Mouse (Mus musculus) CH12.LX (cell line): Measurements from ENCODE around the gene Olfr1396. TPM values are rescaled to one million over a fixed set of nuclear protein-coding genes. Genes with fewer than 3 reads are reported as not detected.

Source experiments
- DNase-seq: peaks from one replicate; pipeline ENCODE4 v3.0.0-alpha.2; 2013; ENCODE audit errors: extremely low read depth
- H3K27ac ChIP-seq: 2 replicates; pipeline ENCODE4 v1.5.1; 2012; ENCODE audit warnings: low read depth, mild to moderate bottlenecking, control low read depth, moderate library complexity; ENCODE audit not compliant: insufficient read depth
- H3K27me3 ChIP-seq: replicated peaks from 2 replicates; pipeline ENCODE3; 2012; ENCODE audit warnings: inconsistent platforms
- H3K36me3 ChIP-seq, 2 experiments: replicated peaks in 1 of 2; 2 replicates each; pipeline versions ENCODE3 to v1.6.1; 2012; ENCODE audit warnings: inconsistent platforms in 1 of 2, low read length in 1 of 2, mild to moderate bottlenecking in 1 of 2, mixed read lengths in 1 of 2, moderate library complexity in 1 of 2; ENCODE audit not compliant: control insufficient read depth in 1 of 2, insufficient read depth in 1 of 2
- H3K4me1 ChIP-seq, 2 experiments: 2 replicates each; pipeline ENCODE4 v1.6.1; 2012; ENCODE audit warnings: inconsistent platforms in 1 of 2, moderate library complexity in 1 of 2; ENCODE audit not compliant: insufficient read depth in 2 of 2, control insufficient read depth in 1 of 2
- H3K4me2 ChIP-seq: 2 replicates; pipeline ENCODE4 v1.6.1; 2012; ENCODE audit warnings: low read depth, mild to moderate bottlenecking, control low read depth; ENCODE audit not compliant: poor library complexity, insufficient read depth, severe bottlenecking
- H3K4me3 ChIP-seq, 3 experiments: fragments of 150-350 bp in 1 of 3; sonication (generic) in 1 of 3; replicated peaks in 1 of 3; 2 replicates each; pipeline versions ENCODE3 to v1.5.1; 2011 to 2012; ENCODE audit warnings: low read depth in 2 of 3, low read length in 2 of 3, mild to moderate bottlenecking in 2 of 3, moderate library complexity in 2 of 3, control low read depth in 1 of 3, improper control_type of control experiment in 1 of 3, inconsistent platforms in 1 of 3, mixed read lengths in 1 of 3; ENCODE audit not compliant: poor library complexity in 1 of 3
- H3K79me2 ChIP-seq: replicated peaks from 2 replicates; pipeline ENCODE4 v1.6.1; 2012; ENCODE audit warnings: mild to moderate bottlenecking, moderate library complexity; ENCODE audit not compliant: control insufficient read depth, poor library complexity, insufficient read depth, severe bottlenecking; ENCODE audit errors: extremely low read depth
- H3K9ac ChIP-seq: 2 replicates; pipeline ENCODE4 v1.6.1; 2012; ENCODE audit warnings: low read depth, mild to moderate bottlenecking, control low read depth, moderate library complexity; ENCODE audit not compliant: insufficient read depth
- H3K9me3 ChIP-seq: replicated peaks from 2 replicates; pipeline ENCODE3; 2012; ENCODE audit warnings: low read length, inconsistent platforms, mixed read lengths
- CHD2 ChIP-seq: IDR thresholded peaks from 2 replicates; pipeline ENCODE4 v1.6.1; 2011; ENCODE audit warnings: low read length, improper control_type of control experiment
- CTCF ChIP-seq, 2 experiments: IDR thresholded peaks in 1 of 2; conservative IDR thresholded peaks in 1 of 2; 2 replicates each; pipeline ENCODE4 v1.5.1; 2011 to 2012; ENCODE audit warnings: low read depth in 2 of 2, low read length in 2 of 2, improper control_type of control experiment in 1 of 2, inconsistent platforms in 1 of 2, mild to moderate bottlenecking in 1 of 2, moderate library complexity in 1 of 2
- E2F4 ChIP-seq: IDR thresholded peaks from 2 replicates; pipeline ENCODE4 v1.6.1; 2011; ENCODE audit warnings: low read depth, low read length, improper control_type of control experiment; ENCODE audit not compliant: insufficient replicate concordance
- ELF1 ChIP-seq: IDR thresholded peaks from 2 replicates; pipeline ENCODE4 v1.6.1; 2014; ENCODE audit warnings: low read depth, mild to moderate bottlenecking, inconsistent platforms, low read length, improper control_type of control experiment
- EP300 ChIP-seq: IDR thresholded peaks from 2 replicates; pipeline ENCODE4 v1.6.1; 2011; ENCODE audit warnings: low read length, improper control_type of control experiment
- ETS1 ChIP-seq: conservative IDR thresholded peaks from 2 replicates; pipeline ENCODE4 v1.6.1; 2012; ENCODE audit warnings: low read depth, mild to moderate bottlenecking, inconsistent platforms, low read length, improper control_type of control experiment, moderate library complexity
- GABPA ChIP-seq: IDR thresholded peaks from 2 replicates; pipeline ENCODE4 v1.6.1; 2012; ENCODE audit warnings: low read depth, low read length, improper control_type of control experiment, inconsistent platforms; ENCODE audit not compliant: insufficient replicate concordance
- IRF4 ChIP-seq: IDR thresholded peaks from 2 replicates; pipeline ENCODE4 v1.6.1; 2014; ENCODE audit warnings: low read depth, mild to moderate bottlenecking, inconsistent platforms, low read length, improper control_type of control experiment
- JUN ChIP-seq: IDR thresholded peaks from 2 replicates; pipeline ENCODE4 v1.6.1; 2011; ENCODE audit warnings: low read depth, mild to moderate bottlenecking, low read length, improper control_type of control experiment, moderate library complexity; ENCODE audit not compliant: insufficient read depth
- KAT2A ChIP-seq: IDR thresholded peaks from 2 replicates; pipeline ENCODE4 v1.6.1; 2012; ENCODE audit warnings: low read length, improper control_type of control experiment, inconsistent platforms; ENCODE audit not compliant: insufficient replicate concordance
- MAX ChIP-seq: IDR thresholded peaks from 2 replicates; pipeline ENCODE4 v1.6.1; 2011; ENCODE audit warnings: low read length, improper control_type of control experiment
- MAZ ChIP-seq: IDR thresholded peaks from 2 replicates; pipeline ENCODE4 v1.6.1; 2012; ENCODE audit warnings: low read depth, mild to moderate bottlenecking, inconsistent platforms, low read length, improper control_type of control experiment, moderate library complexity
- MXI1 ChIP-seq: IDR thresholded peaks from 2 replicates; pipeline ENCODE4 v1.6.1; 2011; ENCODE audit warnings: mild to moderate bottlenecking, low read depth, low read length, improper control_type of control experiment
- MYC ChIP-seq: IDR thresholded peaks from 2 replicates; pipeline ENCODE4 v1.6.1; 2011; ENCODE audit warnings: low read depth, mild to moderate bottlenecking, improper control_type of control experiment, low read length
- NELFE ChIP-seq: IDR thresholded peaks from 2 replicates; pipeline ENCODE4 v1.6.1; 2011; ENCODE audit warnings: low read depth, low read length, improper control_type of control experiment
- NRF1 ChIP-seq: IDR thresholded peaks from 2 replicates; pipeline ENCODE4 v1.6.1; 2014; ENCODE audit warnings: low read depth, mild to moderate bottlenecking, inconsistent platforms, low read length, improper control_type of control experiment, moderate library complexity
- PAX5 ChIP-seq: IDR thresholded peaks from 2 replicates; pipeline ENCODE4 v1.6.1; 2012; ENCODE audit warnings: low read length, inconsistent platforms, mixed read lengths
- POLR2A ChIP-seq: IDR thresholded peaks from 2 replicates; pipeline ENCODE4 v1.6.1; 2011; ENCODE audit warnings: low read depth, mild to moderate bottlenecking, improper control_type of control experiment, low read length
- RAD21 ChIP-seq: IDR thresholded peaks from 2 replicates; pipeline ENCODE4 v1.6.1; 2011; ENCODE audit warnings: low read depth, mild to moderate bottlenecking, low read length, improper control_type of control experiment, moderate library complexity
- RCOR1 ChIP-seq: conservative IDR thresholded peaks from 2 replicates; pipeline ENCODE4 v1.6.1; 2012; ENCODE audit warnings: low read depth, mild to moderate bottlenecking, inconsistent platforms, low read length, improper control_type of control experiment
- SIN3A ChIP-seq: IDR thresholded peaks from 2 replicates; pipeline ENCODE4 v1.6.1; 2012; ENCODE audit warnings: low read length, improper control_type of control experiment, inconsistent platforms
- TCF12 ChIP-seq: IDR thresholded peaks from 2 replicates; pipeline ENCODE4 v1.6.1; 2014; ENCODE audit warnings: low read depth, mild to moderate bottlenecking, inconsistent platforms, low read length, improper control_type of control experiment
- UBTF ChIP-seq: IDR thresholded peaks from 2 replicates; pipeline ENCODE4 v1.6.1; 2012; ENCODE audit warnings: low read depth, mild to moderate bottlenecking, inconsistent platforms, low read length, improper control_type of control experiment, moderate library complexity
- ZKSCAN1 ChIP-seq: IDR thresholded peaks from 2 replicates; pipeline ENCODE4 v1.6.1; 2012; ENCODE audit warnings: low read depth, inconsistent platforms, low read length, improper control_type of control experiment, borderline replicate concordance
- ZNF384 ChIP-seq: IDR thresholded peaks from 2 replicates; pipeline ENCODE4 v1.6.1; 2012; ENCODE audit warnings: low read depth, low read length, improper control_type of control experiment, inconsistent platforms
- dilution Hi-C: fragments of 300-500 bp; cut with MboI; formaldehyde crosslinking; loops from 2 replicates; pipeline ENCODE4 v1.14.3; 2020; ENCODE audit warnings: low sequenced_read_pairs; ENCODE audit not compliant: extremely low pct_unique_long_range_greater_than_20kb, extremely low pct_ligation_motif_present
- in situ Hi-C: fragments of 300-500 bp; cut with MboI; formaldehyde crosslinking; loops from 3 replicates; pipeline ENCODE4 v1.14.3; 2019; ENCODE audit warnings: low sequenced_read_pairs, low pct_ligation_motif_present, low pct_unique_long_range_greater_than_20kb, mixed read lengths
- polyA plus RNA-seq: library from polyadenylated mRNA; unstranded; fragments of >175 nt; gene quantifications from 2 replicates; pipeline ENCODE4 v1.2.1, GENCODE M21; 2012; ENCODE audit warnings: low read depth; ENCODE audit not compliant: insufficient read length
- total RNA-seq, 2 experiments: library from RNA; depleted of rRNA; stranded (reverse); fragments of 300-350 nt in 1 of 2; fragments of >200 nt in 1 of 2; gene quantifications; 2 replicates each; pipeline ENCODE4 v1.2.3; 2012 to 2014

Gene Olfr1396
- total and polyA plus RNA-seq, 3 experiments = not detected

DNA sequence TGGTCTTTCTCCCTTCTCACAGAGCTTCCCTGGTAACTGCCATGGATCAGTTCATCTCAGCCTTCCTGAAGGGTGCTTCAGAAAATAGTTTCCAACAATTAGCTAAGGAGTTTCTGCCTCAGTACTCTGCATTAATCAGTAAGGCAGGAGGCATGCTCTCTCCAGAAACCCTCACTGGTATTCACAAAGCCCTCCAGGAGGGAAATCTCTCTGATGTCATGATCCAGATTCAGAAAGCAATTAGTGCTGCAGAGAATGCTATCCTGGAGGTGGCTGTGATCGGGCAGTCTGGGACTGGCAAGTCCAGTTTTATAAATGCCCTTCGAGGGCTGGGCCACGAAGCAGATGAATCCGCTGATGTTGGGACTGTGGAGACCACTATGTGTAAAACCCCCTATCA lies 19.3 kb downstream of the Olfr1396 start:
- H3K27ac ChIP-seq = no peak overlapping the region
- no peak overlapping the region for H3K4me2 ChIP-seq
- H3K4me1 ChIP-seq = peaks cover 0 to 12% of the 10 kb centered on the region in 2 experiments; a peak in 2 of 4 replicates
- DNase-seq = no peak
- H3K36me3 ChIP-seq = no peaks in the 10 kb centered on the region
- H3K9me3 ChIP-seq = no peaks in the 10 kb centered on the region
- TF ChIP-seq EP300 (no peak), MYC (no peak), MAZ (no peak), NRF1 (no peak), TCF12 (no peak), SIN3A (no peak), ZKSCAN1 (no peak), RCOR1 (no peak), KAT2A (no peak), NELFE (no peak), E2F4 (no peak), RAD21 (no peak), ETS1 (no peak), POLR2A (no peak), MXI1 (no peak), ZNF384 (no peak), JUN (no peak), CTCF (conservative IDR thresholded peaks at IDR 0.05 in 1 of 2, IDR thresholded peaks at IDR 0.05 in 1 of 2; ENCODE audit: low read depth in 2 of 2, low read length in 2 of 2) (no peak), GABPA (no peak), ELF1 (no peak)
- TF ChIP-seq, all 38 proteins: peak for 0
- in situ Hi-C loops = no loop called here
- H3K9ac ChIP-seq = no peak overlapping the region
- dilution Hi-C loops = no loop called here
- no peaks in the 10 kb centered on the region for H3K27me3 ChIP-seq
- no peaks in the 10 kb centered on the region for H3K79me2 ChIP-seq
- no peak overlapping the region for H3K4me3 ChIP-seq

DNA sequence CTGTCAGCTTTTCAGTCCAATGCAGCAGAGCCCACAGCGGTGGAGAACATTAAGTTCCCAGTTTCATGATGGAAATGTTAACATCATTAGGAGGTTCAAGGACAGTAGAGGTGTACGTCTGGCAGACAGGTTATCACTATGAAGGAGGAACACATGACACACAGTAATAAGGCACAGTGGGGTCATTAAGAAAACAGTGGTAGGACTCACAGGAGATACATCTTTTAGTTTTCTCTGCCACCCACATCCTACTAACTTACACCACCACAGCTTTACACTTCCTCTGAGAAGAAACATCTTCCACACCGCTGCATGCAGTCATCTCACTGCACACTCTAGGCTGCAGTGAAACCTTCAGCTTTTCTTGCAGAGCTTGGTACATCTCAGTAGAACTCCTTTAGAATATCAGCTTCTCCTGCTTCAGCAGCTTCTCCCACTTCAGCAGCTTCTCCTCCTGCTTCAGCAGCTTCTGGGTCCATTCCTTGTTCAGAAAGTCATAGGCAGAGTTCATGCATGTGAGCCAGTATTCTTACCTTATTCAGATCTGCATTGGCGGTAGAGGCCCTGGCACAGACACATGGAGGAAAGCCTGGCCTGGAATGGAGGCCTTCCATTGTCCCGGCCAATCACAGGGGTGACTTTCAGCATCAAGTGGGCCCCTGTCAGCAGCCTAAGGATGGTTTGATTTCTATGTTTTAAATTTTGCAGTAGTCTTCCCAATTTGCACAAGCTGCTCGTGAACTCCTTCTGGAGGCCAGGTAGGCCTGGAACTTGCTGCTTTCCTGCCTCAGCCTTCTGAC lies 20.6 kb downstream of the Olfr1396 start:
- no peak overlapping the region for H3K9ac ChIP-seq
- H3K36me3 ChIP-seq = no peaks in the 10 kb centered on the region
- no peaks in the 10 kb centered on the region for H3K9me3 ChIP-seq
- peaks cover 0 to under 1% of the 10 kb centered on the region in 2 experiments; a peak in 2 of 4 replicates for H3K4me1 ChIP-seq
- no peak for DNase-seq
- H3K4me2 ChIP-seq = no peak overlapping the region
- H3K27me3 ChIP-seq = no peaks in the 10 kb centered on the region
- in situ Hi-C loops (no loop called here), dilution Hi-C loops (no loop called here)
- no peak overlapping the region for H3K4me3 ChIP-seq
- no peaks in the 10 kb centered on the region; the same call in 1 of the 2 replicates for H3K79me2 ChIP-seq
- TF ChIP-seq CHD2 (no peak), IRF4 (no peak), MAX (no peak), PAX5 (no peak), NRF1 (no peak), POLR2A (no peak), UBTF (no peak)
- H3K27ac ChIP-seq = no peak overlapping the region
